Mouse (Mus musculus): ENCODE results near the gene Atp6v0b.

DNA sequence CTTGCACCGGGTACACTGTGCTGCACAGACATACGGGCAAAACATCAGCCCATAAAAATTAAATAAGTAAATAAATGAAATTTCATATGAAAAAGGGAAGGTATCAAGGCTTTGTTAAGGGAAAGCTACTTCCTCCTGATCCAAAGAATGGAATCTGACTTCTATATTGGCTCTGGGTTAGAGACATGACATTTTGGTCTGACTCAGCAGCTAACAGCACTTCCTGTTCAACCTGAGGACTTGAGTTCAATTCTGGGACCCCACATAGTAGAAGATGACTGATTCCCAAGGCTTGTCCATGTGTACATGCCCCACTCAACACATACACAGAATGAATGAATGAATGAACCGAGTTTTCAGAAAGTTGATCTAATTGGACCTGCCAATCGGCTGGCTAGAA lies 30.7 kb upstream of the Atp6v0b start:
- TF ChIP-seq CTCF (IDR thresholded peaks at IDR 0.05; ENCODE audit: control insufficient read depth, insufficient read depth, insufficient read length) (no peak), USF1 (IDR thresholded peaks at IDR 0.05; ENCODE audit: low read depth) (no peak), CEBPB (IDR thresholded peaks at IDR 0.05; ENCODE audit: low read depth) (no peak), MYOD1 (IDR thresholded peaks at IDR 0.05; ENCODE audit: control insufficient read depth, insufficient read length, low read depth) (no peak)
